Mouse (Mus musculus) limb, embryonic 11.5 days (tissue): Measurements from ENCODE around the gene Dkk3. TPM values are rescaled to one million over a fixed set of nuclear protein-coding genes. Genes with fewer than 3 reads are reported as not detected.
A peak's percentile ranks its signal among the peaks of the same experiment; 100 is the strongest.
"Not testable (repeated sequence)": the region's sequence is repeated elsewhere in the genome, so short reads cannot be mapped to it uniquely, and the experiment has no call there.

Source experiments
- ATAC-seq: fragments of 200-750 bp; cut with Nextera tagmentation; 2 replicates; pipeline ENCODE4 v1.8.0; 2017; ENCODE audit warnings: low read depth; ENCODE audit not compliant: insufficient number of reproducible peaks, low FRiP score, low TSS enrichment
- DNase-seq: peaks from one replicate; pipeline ENCODE4 v3.0.0-alpha.2; 2015; ENCODE audit warnings: low spot score
- H3K27ac ChIP-seq: fragments of 300-500 bp; sonication (generic); replicated peaks from 2 replicates; pipeline ENCODE4 v1.5.1; 2014; ENCODE audit warnings: low read depth, mild to moderate bottlenecking, low read length
- H3K27me3 ChIP-seq: fragments of 300-500 bp; sonication (generic); 2 replicates; pipeline ENCODE4 v1.6.1; 2014; ENCODE audit warnings: mild to moderate bottlenecking, low read length, mixed read lengths; ENCODE audit not compliant: control insufficient read depth, insufficient read depth
- H3K36me3 ChIP-seq: fragments of 300-500 bp; sonication (generic); 2 replicates; pipeline ENCODE4 v1.6.1; 2014; ENCODE audit warnings: mild to moderate bottlenecking, low read length, moderate library complexity, mixed read lengths; ENCODE audit not compliant: control insufficient read depth, insufficient read depth
- H3K4me1 ChIP-seq: fragments of 300-500 bp; sonication (generic); 2 replicates; pipeline ENCODE4 v1.6.1; 2014; ENCODE audit warnings: low read length, mixed read lengths; ENCODE audit not compliant: control insufficient read depth, insufficient read depth
- H3K4me2 ChIP-seq: fragments of 300-500 bp; sonication (generic); 2 replicates; pipeline ENCODE4 v1.6.1; 2014; ENCODE audit warnings: low read depth, mild to moderate bottlenecking, moderate library complexity; ENCODE audit not compliant: severe bottlenecking
- H3K4me3 ChIP-seq: fragments of 300-500 bp; sonication (generic); 2 replicates; pipeline ENCODE4 v1.5.1; 2014; ENCODE audit warnings: low read depth, low read length
- H3K9ac ChIP-seq: fragments of 300-500 bp; sonication (generic); 2 replicates; pipeline ENCODE4 v1.6.1; 2014; ENCODE audit warnings: mild to moderate bottlenecking, low read length
- H3K9me3 ChIP-seq: fragments of 300-500 bp; sonication (generic); 2 replicates; pipeline ENCODE4 v1.6.1; 2016; ENCODE audit warnings: low read length; ENCODE audit not compliant: control insufficient read depth
- WGBS: fragments of 180-500 bp; shearing (Covaris S2); extraction: QIAGEN DNeasy Blood & Tissue Kit; methylation state at CpG from one replicate; pipeline ENCODE4 v1.1.7; 2014; 5-methylcytosine and 5-hydroxymethylcytosine counted together
- polyA plus RNA-seq: library from polyadenylated mRNA; unstranded; fragments of >200 nt; fragmentation: Nextera tagmentation; extraction: Ambion mirVana; gene quantifications from 2 replicates; pipeline ENCODE4 v1.2.1, GENCODE M21; 2014

The Dkk3 gene
- polyA plus RNA-seq, 1 experiment from 2014 or later = 8.3 TPM

GRCm38 (mm10) chr7:112102933-112103332 lies 55.9 kb downstream of the Dkk3 start:
- H3K27ac ChIP-seq = no peak overlapping the region
- no peak overlapping the region for H3K4me2 ChIP-seq
- no peak overlapping the region for H3K4me3 ChIP-seq
- WGBS = 85% methylated on average over 5 of the region's 5 CpGs
- H3K4me1 ChIP-seq = no peaks in the 10 kb centered on the region
- H3K9me3 ChIP-seq = no peaks in the 10 kb centered on the region
- no peak for ATAC-seq
- peaks cover 7% of the 10 kb centered on the region; the same call in 1 of the 2 replicates for H3K36me3 ChIP-seq
- no peak overlapping the region for H3K9ac ChIP-seq
- no peak for DNase-seq
- no peaks in the 10 kb centered on the region for H3K27me3 ChIP-seq

GRCm38 (mm10) chr7:112100887-112101286 lies 58.0 kb downstream of the Dkk3 start:
- H3K27me3 ChIP-seq = no peaks in the 10 kb centered on the region
- 93% methylated on average over 2 of the region's 2 CpGs for WGBS

GRCm38 (mm10) chr7:112094923-112095322 lies 63.9 kb downstream of the Dkk3 start:
- ATAC-seq, H3K4me2 ChIP-seq, H3K27ac ChIP-seq, H3K27me3 ChIP-seq, H3K9me3 ChIP-seq, H3K4me1 ChIP-seq, DNase-seq, H3K9ac ChIP-seq, H3K4me3 ChIP-seq: not testable (repeated sequence)
- 94% methylated on average over 4 of the region's 4 CpGs for WGBS
- H3K36me3 ChIP-seq = peaks cover 22% of the 10 kb centered on the region

More at GRCm38 (mm10) chr7:112100887-112101286, 58.0 kb downstream of the Dkk3 start:
- Histone ChIP-seq H3K4me2 (no peak overlapping the region), H3K4me1 (no peaks in the 10 kb centered on the region), H3K4me3 (no peak overlapping the region), H3K36me3 (peaks cover 2% of the 10 kb centered on the region; the same call in 1 of the 2 replicates), H3K9ac (no peak overlapping the region), H3K9me3 (no peaks in the 10 kb centered on the region), H3K27ac (no peak overlapping the region)
- ATAC-seq = no peak
- DNase-seq = no peak

GRCm38 (mm10) chr7:112086186-112086585 lies 72.7 kb downstream of the Dkk3 start:
- peaks cover 15% of the 10 kb centered on the region for H3K36me3 ChIP-seq

GRCm38 (mm10) chr7:112085062-112085461 lies 73.8 kb downstream of the Dkk3 start:
- Histone ChIP-seq H3K4me2 (no peak overlapping the region), H3K36me3 (peaks cover 11% of the 10 kb centered on the region), H3K4me1 (no peaks in the 10 kb centered on the region), H3K4me3 (no peak overlapping the region), H3K9me3 (no peaks in the 10 kb centered on the region), H3K9ac (no peak overlapping the region), H3K27ac (no peak overlapping the region), H3K27me3 (no peaks in the 10 kb centered on the region)
- DNase-seq (peak; percentile 94), ATAC-seq (no peak)
- WGBS = 39% methylated on average over 4 of the region's 4 CpGs

More at GRCm38 (mm10) chr7:112086186-112086585, 72.7 kb downstream of the Dkk3 start:
- H3K4me2 ChIP-seq = no peak overlapping the region
- no peak for ATAC-seq
- H3K27ac ChIP-seq = no peak overlapping the region
- no peaks in the 10 kb centered on the region for H3K4me1 ChIP-seq
- H3K4me3 ChIP-seq = no peak overlapping the region
- H3K27me3 ChIP-seq = no peaks in the 10 kb centered on the region
- WGBS = 99% methylated on average over 2 of the region's 2 CpGs
- no peak for DNase-seq
- no peak overlapping the region for H3K9ac ChIP-seq
- no peaks in the 10 kb centered on the region for H3K9me3 ChIP-seq

- ATAC-seq (no peak), DNase-seq (no peak)
- Histone ChIP-seq H3K27ac (no peak overlapping the region), H3K9me3 (no peaks in the 10 kb centered on the region), H3K4me3 (no peak overlapping the region), H3K27me3 (no peaks in the 10 kb centered on the region), H3K4me2 (no peak overlapping the region), H3K36me3 (peaks cover 11% of the 10 kb centered on the region), H3K9ac (no peak overlapping the region), H3K4me1 (no peaks in the 10 kb centered on the region)
- WGBS = 89% methylated on average over 2 of the region's 2 CpGs
These were observed 74.6 kb downstream of the Dkk3 start for GRCm38 (mm10) chr7:112084222-112084621.

GRCm38 (mm10) chr7:112082636-112083035 lies 76.2 kb downstream of the Dkk3 start:
- no peak for ATAC-seq
- no peaks in the 10 kb centered on the region for H3K9me3 ChIP-seq
- whole genome bisulfite sequencing = 94% methylated on average over 1 of the region's 1 CpGs
- H3K27me3 ChIP-seq = no peaks in the 10 kb centered on the region
- DNase-seq = no peak
- no peaks in the 10 kb centered on the region for H3K4me1 ChIP-seq
- H3K9ac ChIP-seq = no peak overlapping the region
- H3K4me2 ChIP-seq = no peak overlapping the region
- H3K27ac ChIP-seq = no peak overlapping the region
- peaks cover 11% of the 10 kb centered on the region for H3K36me3 ChIP-seq
- H3K4me3 ChIP-seq = no peak overlapping the region

GRCm38 (mm10) chr7:112074868-112075267 lies 84.0 kb downstream of the Dkk3 start:
- H3K9ac ChIP-seq = no peak overlapping the region
- no peaks in the 10 kb centered on the region for H3K9me3 ChIP-seq
- no peak overlapping the region for H3K4me3 ChIP-seq
- H3K4me2 ChIP-seq = no peak overlapping the region
- peaks cover 3% of the 10 kb centered on the region for H3K36me3 ChIP-seq
- no peak for ATAC-seq
- H3K27me3 ChIP-seq = no peaks in the 10 kb centered on the region
- no peak for DNase-seq
- WGBS = 89% methylated on average over 5 of the region's 5 CpGs
- no peak overlapping the region for H3K27ac ChIP-seq
- H3K4me1 ChIP-seq = no peaks in the 10 kb centered on the region
